Mouse (Mus musculus) layer of hippocampus, postnatal 10 days (tissue): ENCODE measurements around the gene Cobl. TPM values are rescaled to one million over a fixed set of nuclear protein-coding genes. Genes with fewer than 3 reads are reported as not detected.

Source experiments
- DNase-seq, 2 experiments: peaks; one replicate each; pipeline ENCODE4 v3.0.0; 2021; ENCODE audit warnings: low spot score in 2 of 2
- total RNA-seq, 2 experiments: library from RNA; stranded (reverse); gene quantifications; 2 replicates each; pipeline ENCODE4 v1.2.3; 2021

Gene Cobl
- total RNA-seq, 2 experiments from 2014 or later: 15.9 to 17.4 TPM

DNA sequence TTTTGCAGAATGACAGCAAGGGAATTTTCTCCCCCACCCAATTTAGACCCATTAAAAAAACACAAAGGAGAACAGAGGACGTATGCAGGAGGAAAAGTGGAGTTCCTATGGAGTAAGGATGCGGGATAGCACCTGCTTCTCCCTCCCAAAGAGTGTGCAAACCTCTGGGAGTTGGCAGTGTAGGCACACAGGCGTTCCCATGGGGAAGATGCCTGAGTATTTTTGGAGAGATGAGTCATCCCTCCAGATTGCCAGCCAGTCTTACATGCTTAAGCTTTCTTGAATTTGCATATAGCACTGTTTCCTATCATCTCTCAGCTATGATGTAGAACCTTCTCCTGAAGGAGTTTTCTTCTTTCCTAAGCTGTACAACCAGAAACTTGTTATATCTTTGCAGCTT is 70.6 kb downstream of the Cobl start:
- DNase-seq: peak in 1 of 2 experiments; percentile 32

DNA sequence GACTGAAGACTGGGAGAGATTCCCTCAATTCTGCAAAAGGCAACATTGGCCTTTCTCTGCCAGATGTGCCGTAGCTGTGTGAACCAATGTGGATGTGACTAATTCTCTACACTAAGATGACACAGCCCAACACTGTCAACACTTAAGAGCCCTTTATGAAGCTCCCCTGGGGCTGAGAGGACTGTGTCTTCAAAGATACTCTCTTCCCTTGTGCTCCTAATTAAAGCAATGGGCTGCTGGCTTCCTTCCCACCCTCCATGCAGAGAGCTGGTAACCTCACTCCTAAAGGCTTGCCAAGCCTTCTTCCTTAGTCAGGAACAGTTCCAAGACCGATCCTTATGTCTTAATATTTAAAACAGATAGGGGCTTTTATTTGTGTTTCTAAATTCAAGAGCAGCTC is 79.9 kb downstream of the Cobl start:
- peak in 1 of 2 experiments; percentile 48 for DNase-seq

DNA sequence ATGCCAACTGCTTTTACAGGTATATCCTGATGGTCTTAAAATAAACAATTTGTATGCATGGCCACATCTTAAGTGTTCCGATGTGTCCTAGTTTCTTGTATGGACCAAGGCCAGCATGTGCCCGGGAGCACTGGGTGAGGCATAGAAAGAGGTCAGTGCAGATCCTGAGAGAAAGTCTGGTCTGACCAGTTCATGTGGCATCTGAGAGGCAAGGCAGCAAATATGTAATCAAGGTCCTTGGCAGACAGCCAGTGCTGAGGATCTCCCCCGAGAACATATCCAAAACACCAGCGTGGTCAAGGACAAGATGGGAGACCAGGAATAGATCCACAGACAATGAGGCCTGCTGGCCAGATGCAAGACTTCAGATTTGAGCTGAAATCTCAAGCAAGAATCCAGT is 81.8 kb downstream of the Cobl start:
- DNase-seq: no peak

DNA sequence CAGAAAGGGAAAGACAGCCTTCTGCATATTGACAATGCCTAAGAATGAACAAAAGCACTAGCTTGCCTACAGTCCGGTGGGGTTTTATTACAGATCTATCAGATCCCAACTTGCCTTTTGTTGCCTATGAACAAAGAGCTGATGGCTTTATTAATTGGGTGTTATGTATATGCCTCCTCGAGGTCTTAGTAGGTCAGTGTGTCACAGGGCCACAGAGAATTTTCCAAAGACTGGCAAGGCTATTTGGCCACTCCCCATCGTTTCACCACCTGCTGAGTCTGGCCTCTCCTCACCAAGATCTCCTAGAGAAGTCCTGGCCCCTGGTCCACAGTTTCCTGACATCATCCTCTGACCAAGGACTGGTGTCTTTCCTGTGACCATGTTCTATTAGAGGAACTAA is 83.7 kb downstream of the Cobl start:
- no peak for DNase-seq

DNA sequence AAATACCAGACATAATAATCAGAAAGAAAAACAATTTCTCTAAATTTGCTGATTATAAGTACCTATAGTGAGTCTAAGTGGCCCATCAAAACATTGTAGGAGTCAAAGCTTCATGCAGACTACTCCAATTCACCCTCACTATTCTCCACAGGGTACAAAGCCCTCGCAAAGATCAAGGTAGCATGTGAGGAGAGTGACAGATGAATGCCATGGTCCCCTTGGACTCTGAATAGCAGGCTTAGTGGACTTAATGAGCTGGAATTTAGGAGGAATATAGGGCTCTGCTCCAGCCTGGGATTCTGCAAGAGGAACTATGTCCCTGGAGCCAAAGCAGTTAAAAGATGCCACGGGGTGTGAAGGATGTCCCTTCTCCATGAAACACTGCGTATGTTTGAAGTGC is 88.1 kb downstream of the Cobl start:
- DNase-seq: no peak

DNA sequence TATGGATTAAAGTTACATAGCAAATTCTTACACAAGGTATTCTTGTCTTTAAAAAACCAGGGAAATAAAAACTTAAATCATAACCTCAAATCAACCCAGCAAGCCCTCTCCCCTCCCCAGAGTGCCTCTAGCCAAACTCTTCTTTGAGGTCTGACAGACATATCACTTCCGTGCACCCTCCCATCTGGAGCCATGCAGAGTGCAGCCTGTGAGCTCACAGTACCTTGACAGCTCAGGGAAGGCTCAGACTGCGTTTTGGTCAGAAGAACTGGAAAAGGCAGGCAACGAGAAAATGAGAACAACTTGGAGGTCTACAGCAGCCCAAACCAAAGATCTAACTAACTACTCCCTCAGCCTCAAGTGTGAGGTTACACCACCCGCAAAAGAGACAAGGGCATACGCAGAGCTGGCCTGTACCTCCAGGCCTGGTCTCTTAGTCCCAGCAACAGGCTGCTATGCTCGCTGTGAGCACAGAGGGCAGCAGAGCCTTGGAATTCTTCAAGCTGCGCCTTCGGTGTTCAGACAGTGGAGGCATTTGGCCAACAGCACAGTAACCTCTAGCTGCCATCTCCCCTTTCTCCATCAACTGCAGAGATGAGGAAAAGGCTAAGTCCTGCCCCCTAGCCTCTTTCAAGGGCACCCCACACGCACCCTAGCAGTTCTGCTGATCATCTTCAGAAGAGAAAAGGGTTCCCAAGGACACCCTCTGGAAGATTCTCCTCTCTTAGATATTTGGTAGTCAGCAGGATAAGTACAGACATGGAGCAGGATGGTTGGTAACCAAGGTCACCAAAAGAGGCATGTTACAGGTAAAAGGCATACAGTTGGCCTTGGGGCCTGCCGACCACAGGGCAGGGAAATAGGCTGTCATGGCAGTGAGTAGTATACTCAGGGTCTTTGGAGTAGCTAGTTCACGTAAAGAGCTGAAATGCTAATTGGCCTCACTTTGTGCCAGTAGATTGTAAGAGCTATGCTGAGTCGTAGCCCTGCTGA is 91.4 kb downstream of the Cobl start:
- DNase-seq: peak; percentile 84 to 88

DNA sequence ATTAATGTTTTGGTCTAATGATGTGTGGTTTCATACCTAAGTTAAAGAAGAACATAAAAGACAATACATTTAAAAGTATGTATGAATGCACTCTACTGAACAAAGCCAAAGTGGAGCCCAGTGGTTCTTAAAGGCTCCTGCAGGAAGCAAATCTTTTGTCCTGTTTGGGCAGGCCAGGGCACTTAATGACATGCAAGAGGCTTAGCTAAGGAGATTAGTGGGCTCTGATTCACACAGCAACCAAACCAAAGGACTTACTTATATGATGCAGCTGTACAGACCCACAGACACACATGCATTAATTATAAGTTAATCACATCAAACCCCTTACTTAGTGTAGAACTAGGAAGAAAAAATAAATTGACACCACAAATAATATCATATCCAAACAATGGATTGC is 93.8 kb downstream of the Cobl start:
- DNase-seq: no peak

DNA sequence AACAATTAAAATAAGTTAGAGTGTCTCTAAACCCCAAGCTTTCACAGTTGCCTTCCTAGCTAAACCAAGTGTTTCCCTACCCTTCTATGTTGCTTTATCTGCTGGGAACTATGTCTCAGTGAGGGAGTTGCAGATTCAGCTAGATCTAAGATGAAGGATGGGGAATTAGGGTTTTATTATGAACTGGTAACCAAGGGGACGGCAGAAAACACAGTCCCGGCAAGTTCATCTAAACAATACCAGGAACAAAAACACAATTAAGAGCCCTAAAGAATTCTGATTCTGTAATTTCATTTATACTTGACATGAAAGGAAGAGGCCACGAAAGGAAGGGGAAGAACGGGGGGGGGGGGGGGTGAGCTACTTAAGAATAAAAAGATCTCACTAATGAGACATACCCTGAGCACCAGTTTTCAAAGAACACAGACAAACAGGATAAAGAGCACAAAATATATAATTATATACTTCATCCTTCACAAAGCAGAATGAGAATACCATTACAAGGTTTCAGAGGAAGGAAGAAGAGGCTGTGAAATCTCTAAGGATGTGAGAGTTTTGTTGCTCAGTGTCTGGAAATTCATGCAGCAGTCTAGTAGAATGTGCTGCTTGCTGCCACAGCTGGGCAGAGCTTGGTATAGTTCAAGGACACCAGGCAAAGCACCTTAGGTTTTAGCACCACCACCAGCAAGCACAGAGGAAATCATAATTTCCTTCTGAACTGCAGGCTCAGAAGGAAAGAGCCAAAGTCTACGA is 97.2 kb downstream of the Cobl start:
- DNase-seq: no peak

DNA sequence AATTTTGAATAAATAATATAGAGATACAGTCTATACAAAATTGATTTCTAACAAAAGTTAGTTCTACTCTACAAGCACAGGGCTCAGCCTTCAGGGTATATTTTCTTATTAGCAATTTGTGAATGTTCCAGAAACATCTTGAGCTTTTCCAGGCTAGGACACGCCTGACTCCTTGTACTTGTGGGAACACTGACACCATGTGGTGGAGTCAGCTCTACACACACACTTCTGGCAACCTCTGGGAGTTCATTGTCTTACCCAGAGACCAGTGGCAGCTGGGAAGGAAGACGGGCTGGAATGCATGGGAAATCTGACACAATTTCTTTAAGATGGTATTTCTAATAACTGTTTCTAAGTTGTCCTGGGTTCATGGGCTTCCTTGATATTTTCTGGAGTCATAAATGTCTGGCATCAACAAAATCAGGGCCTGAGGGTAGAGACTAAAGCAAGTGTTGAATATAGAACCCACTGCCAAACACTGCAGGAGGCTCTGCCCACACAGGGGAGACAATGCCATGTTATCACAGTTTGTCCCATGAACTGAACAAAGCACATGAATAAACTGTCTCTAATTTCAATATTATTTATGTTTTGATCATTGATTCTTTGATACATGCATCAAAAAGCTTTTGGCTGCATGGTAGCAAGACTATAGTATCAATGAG is 105.3 kb downstream of the Cobl start:
- DNase-seq: peak; percentile 45 to 58

DNA sequence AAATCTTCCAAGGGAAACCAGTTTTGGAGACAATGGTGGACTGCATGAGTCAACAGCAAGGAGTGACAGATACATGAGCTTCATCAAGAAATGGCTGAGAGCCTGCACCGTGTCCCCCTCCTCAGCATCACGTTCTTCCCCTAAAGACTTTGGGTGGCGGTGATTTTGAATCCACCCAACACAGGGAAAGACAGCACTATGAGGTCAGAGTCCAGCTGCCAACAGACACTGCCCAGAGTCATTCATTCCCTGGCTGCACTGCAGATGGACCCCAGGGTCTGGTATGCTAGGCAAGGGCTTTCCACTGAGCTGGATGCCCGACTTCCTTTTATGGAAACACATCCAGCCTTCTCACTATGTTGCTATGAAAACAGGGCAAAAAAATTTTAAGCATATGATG is 106.2 kb downstream of the Cobl start:
- DNase-seq: no peak

DNA sequence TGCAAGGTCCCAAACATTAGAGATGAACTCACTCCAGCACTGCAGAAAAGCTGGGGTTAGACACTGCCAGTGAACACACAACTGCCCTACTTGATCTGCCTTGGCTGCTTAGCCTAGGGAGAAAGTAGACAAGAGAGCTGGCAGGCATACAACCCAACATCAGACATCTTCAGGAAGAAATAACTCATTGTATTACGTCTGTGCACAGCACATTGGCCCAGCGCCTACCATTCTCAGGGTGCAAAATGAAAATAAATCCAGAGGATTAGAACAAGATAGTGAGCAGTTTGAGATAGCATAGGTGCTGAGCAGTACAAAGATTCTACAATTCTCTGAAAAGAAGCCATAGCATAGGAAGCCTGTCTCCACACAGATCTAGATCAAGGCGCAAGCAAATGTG is 109.1 kb downstream of the Cobl start:
- no peak for DNase-seq

DNA sequence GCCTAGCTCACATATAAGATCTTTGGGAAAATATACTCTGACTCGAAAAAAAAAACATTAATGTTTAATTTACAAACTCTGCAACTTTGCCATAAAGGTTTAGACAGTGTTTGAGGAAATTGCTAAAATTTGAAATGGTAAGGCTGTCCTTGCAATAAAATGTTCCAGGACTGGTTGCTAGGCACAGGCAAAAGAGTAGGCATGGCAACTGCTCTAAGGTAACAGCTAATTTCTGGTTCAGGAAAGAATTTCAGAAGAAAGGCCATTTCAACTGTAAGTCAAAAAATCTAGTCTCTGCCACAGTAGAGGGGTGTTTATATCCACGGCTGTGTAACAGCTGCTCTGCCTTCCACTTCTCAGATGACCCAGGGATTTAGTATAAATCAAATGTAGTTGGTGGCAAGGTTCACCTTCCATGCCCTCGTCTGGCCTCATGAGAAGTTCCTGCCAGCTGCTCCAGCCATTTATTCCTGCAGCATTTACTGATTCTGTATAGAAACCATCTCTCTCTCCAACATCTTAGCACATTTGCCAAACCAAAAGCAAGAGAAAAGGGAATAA is 113.7 kb downstream of the Cobl start:
- DNase-seq: no peak

DNA sequence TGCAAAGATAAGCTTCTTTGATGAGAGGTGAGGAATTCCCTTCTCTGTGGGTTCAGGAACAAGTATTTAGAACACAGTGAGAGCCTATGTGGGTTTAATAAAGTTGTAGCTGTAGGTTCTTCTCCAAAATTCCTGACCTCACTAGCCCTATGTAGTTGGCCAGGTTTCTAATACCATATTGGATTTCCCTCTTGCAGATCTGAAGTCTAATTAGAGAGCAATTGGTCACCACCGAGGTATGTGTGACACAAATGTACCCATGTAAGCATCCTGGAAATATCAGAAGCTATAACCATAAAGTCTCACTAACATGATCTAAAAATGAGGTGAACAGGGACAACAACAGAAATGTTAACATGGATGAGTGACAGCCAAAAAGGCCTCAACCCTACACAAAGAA is 114.7 kb downstream of the Cobl start:
- DNase-seq: no peak

DNA sequence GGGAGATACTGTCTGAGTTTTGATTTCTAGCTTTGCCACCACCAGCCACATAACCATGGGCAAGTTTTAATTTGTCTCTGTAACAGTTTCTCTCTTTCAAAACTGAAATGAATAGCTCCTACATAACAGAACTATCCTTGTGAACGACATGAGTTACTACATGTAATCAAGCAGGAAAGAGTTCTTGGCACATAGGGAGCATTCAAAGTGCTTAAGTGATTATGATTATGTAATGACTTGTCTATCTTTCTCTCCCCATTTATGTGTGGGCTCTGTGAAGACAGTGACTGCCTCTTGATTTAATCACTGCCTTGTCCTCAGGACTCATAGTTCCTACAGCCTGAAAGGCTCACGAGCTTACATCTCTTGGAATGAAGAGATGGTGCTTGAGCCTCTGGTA is 118.3 kb downstream of the Cobl start:
- DNase-seq: no peak

DNA sequence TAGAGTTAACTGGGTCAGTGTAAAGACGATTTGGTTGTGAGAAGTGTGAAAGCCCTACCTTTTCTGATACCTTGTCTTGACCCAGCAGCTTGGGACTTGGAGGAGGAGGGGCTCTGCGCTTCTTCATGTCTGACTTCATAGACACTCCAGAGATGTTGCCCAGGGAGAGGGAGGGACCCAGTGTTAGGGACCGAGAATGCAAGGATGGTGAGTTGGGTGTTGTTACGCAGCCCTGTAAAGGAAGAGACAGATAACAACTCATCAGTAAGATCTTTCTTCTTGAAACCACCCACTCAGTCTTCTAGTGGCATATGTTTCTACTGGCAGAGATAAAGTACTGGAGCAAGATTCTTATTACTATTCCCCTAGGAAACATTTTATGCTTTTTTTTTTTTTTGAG is 121.1 kb downstream of the Cobl start:
- no peak for DNase-seq

DNA sequence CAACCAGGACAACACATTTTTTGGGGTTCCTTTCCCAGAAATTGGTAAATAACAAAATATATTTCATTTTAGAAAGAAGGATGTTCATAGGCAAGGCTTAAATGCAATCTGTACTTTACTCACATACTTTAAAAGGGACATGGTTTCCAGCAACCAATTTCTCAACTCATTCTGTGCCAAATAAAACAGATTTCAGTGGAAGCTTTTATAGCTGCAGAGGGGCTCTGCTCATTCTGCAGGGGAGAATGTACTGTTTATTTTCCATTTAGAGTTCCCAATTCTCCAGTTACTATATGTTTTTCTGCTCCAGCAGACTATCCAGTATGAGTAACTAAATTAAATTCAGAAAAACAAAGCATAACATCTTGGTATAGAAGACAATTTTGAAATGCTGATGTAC is 124.1 kb downstream of the Cobl start:
- DNase-seq: no peak

DNA sequence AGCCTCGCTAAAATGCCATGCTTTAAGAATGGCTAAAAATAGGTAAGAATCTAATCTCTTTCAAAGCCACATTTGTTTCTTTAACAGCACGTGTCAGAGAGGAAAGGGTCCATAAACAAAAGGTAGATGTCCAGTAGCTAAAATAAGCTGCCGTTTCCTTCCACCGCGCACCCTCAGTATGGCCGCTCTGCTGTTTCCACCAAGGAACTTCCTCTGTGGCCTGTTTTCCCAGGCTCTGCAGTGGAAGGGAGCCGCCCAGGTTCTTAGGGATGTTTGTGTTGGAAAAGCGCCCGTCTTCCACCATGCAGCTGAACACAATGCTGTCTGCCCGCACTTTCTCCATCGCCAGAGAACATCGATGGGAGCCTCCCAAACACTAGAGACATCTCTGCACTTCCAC is 128.6 kb downstream of the Cobl start:
- no peak for DNase-seq

DNA sequence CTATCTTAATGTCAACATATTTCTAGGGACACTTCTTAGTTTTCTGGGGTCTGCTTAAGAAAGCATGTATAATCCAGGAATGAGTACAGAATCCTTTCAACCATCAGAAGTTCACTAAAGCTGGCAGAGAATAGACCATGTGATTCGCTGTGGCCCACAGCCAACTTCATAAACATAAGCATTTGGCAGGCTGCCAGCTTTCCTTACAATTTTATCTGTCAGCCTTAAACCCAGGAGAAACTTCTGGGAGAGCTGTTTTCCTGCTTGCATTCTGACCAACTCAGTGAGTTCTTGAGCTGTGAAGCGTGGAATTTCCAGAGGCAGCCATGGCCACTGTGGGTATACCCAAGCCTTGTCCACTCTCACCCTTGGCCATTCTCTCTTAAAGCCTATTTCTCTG is 132.8 kb downstream of the Cobl start:
- DNase-seq: peak; percentile 12 to 36

DNA sequence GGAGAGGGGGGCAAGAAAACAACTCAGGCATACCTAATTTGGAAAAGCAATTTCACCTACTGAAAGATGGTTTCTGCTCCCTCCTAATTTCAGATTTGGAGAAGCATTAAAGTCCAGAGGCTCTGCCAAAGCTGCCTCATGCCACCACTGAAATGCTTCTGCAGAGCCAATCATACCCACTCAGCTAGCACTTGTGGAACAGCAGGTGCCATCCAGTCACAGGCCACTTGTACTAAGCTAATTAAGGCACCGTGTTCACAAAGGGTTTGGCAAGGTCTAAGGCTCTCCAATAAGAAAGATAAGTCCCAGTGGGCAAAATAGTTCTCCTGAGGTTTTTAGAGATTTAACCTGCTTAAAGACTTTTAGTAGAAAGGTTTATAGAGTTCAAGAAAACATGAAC is 143.3 kb downstream of the Cobl start:
- DNase-seq: no peak

DNA sequence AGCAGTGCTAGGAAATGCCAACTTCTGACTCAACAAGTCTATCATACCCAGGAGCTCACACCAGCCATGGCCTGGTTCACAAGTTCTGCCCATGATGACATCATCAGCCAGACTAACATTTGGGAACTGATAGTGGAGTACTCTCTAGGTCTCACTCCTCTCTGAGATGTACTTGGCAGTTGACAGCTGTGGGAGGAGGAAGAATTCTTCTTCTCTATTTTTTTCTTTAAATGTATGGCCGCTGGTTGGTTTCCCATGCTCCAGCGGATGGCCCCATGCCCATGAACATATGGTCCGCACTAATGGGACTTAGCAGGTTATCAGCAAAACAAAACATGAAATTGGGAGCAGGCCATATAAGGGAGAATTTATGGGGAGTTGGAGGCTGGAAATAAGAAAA is 145.4 kb downstream of the Cobl start:
- no peak for DNase-seq

DNA sequence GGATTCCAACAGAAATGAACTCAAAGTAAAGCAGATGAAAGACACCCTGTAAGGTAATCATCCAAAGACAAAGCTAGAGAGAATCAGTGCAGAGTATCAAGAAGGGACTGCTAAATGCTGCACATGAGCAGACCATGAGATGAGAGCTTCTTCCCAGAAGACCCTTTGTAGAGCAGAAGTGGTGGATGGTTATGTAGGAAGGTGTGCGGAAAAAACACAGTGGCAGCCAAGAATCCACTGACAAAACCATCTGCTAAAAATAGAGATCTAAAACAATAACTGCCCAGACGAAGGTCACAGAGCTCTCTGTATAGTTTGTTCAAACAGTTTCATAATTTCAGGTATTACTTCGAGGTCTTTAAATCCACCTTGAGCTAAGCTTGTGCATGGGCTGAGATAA is 149.1 kb downstream of the Cobl start:
- no peak for DNase-seq
